Mouse (Mus musculus) embryonic facial prominence, embryonic 11.5 days (tissue): Measurements from ENCODE around the gene C77080. TPM values are rescaled to one million over a fixed set of nuclear protein-coding genes. Genes with fewer than 3 reads are reported as not detected.

Experiments used
- ATAC-seq: fragments of 200-750 bp; cut with Nextera tagmentation; replicated peaks from 2 replicates; pipeline ENCODE4 v1.8.0; 2017; ENCODE audit warnings: low read depth; ENCODE audit not compliant: insufficient number of reproducible peaks, low FRiP score, low TSS enrichment
- DNase-seq: peaks from one replicate; pipeline ENCODE4 v3.0.0-alpha.2; 2015; ENCODE audit warnings: low spot score
- H3K27ac ChIP-seq: fragments of 300-500 bp; sonication (generic); replicated peaks from 2 replicates; pipeline ENCODE4 v1.5.1; 2014; ENCODE audit warnings: mild to moderate bottlenecking, low read depth, low read length, control low read depth
- H3K27me3 ChIP-seq: fragments of 300-500 bp; sonication (generic); 2 replicates; pipeline ENCODE4 v1.6.1; 2014; ENCODE audit warnings: mild to moderate bottlenecking, low read length, moderate library complexity, mixed read lengths; ENCODE audit not compliant: control insufficient read depth, insufficient read depth
- H3K36me3 ChIP-seq: fragments of 300-500 bp; sonication (generic); replicated peaks from 2 replicates; pipeline ENCODE4 v1.6.1; 2014; ENCODE audit warnings: low read depth, mild to moderate bottlenecking, low read length, moderate library complexity, mixed read lengths; ENCODE audit not compliant: control insufficient read depth, insufficient read depth
- H3K4me1 ChIP-seq: fragments of 300-500 bp; sonication (generic); 2 replicates; pipeline ENCODE4 v1.6.1; 2014; ENCODE audit warnings: low read length, mixed read lengths; ENCODE audit not compliant: control insufficient read depth, insufficient read depth
- H3K4me2 ChIP-seq: fragments of 300-500 bp; sonication (generic); 2 replicates; pipeline ENCODE4 v1.6.1; 2014; ENCODE audit warnings: low read depth, mild to moderate bottlenecking, control low read depth, low read length, moderate library complexity
- H3K4me3 ChIP-seq: fragments of 300-500 bp; sonication (generic); 2 replicates; pipeline ENCODE4 v1.5.1; 2014; ENCODE audit warnings: low read depth, low read length, control low read depth
- H3K9ac ChIP-seq: fragments of 300-500 bp; sonication (generic); replicated peaks from 2 replicates; pipeline ENCODE4 v1.6.1; 2014; ENCODE audit warnings: mild to moderate bottlenecking, control low read depth, low read length
- H3K9me3 ChIP-seq: fragments of 300-500 bp; sonication (generic); replicated peaks from 2 replicates; pipeline ENCODE4 v1.6.1; 2016; ENCODE audit warnings: mild to moderate bottlenecking, low read length, inconsistent platforms, mixed read lengths; ENCODE audit not compliant: control insufficient read depth
- WGBS: fragments of 180-500 bp; shearing (Covaris S2); extraction: QIAGEN DNeasy Blood & Tissue Kit; methylation state at CpG from one replicate; pipeline ENCODE4 v1.1.7; 2014; 5-methylcytosine and 5-hydroxymethylcytosine counted together
- polyA plus RNA-seq: library from polyadenylated mRNA; unstranded; fragments of >200 nt; fragmentation: Nextera tagmentation; extraction: Ambion mirVana; gene quantifications from 2 replicates; pipeline ENCODE4 v1.2.1, GENCODE M21; 2014

Gene C77080
- polyA plus RNA-seq, 1 experiment from 2014 or later = 2.5 TPM

DNA sequence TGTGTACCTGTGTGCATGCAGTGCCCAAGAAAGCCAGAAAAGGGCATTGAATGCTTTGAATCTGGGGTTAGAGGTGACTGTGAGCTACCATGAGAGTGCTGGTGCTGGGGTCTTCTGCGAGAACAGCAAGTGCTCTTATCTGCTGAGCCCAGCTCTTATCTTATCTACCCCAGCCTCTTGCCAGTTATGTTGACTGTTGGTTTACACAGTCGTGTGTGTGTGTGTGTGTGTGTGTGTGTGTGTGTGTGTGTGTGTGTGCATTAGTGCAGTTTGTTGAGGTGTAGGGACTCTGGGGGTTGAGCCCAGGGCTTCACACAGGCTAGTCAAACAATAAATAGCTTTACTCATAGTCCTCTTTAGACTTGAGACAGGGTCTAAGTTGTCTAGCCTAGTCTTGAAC, 34.0 kb upstream of the C77080 start:
- no peak overlapping the region for H3K4me3 ChIP-seq
- H3K9me3 ChIP-seq = no peaks in the 10 kb centered on the region
- no peak for DNase-seq
- H3K9ac ChIP-seq = no peak overlapping the region
- H3K27ac ChIP-seq = no peak overlapping the region
- no peaks in the 10 kb centered on the region for H3K36me3 ChIP-seq
- no peak overlapping the region for H3K4me2 ChIP-seq
- H3K27me3 ChIP-seq = no peaks in the 10 kb centered on the region
- ATAC-seq = no peak
- no peaks in the 10 kb centered on the region; the same call in 1 of the 2 replicates for H3K4me1 ChIP-seq
- 95% methylated on average over 2 of the region's 2 CpGs for WGBS

DNA sequence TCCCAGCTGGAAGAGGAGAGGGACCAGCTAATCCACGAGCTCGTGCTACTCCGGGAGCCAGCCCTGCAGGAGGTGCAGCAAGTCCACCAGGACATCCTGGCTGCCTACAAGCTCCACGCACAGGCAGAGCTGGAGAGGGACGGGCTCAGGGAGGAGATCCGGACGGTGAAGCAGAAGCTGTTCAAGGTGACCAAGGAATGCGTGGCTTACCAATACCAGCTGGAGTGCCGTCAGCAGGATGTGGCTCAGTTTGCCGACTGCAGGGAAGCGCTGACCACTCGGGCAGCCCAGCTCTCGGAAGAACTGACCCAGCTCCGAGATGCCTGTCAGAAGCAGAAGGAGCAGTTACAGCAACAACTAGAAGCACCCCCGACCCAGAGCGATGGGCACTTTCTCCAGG, 32.5 kb upstream of the C77080 start:
- H3K4me1 ChIP-seq = no peaks in the 10 kb centered on the region; the same call in 1 of the 2 replicates
- H3K9me3 ChIP-seq = no peaks in the 10 kb centered on the region
- 0 out of 2 replicates have a peak overlapping the region, but pooled peaks have one; percentile 29 for H3K9ac ChIP-seq
- H3K27ac ChIP-seq = no peak overlapping the region
- H3K4me2 ChIP-seq = no peak overlapping the region; the same call in 1 of the 2 replicates
- WGBS = 20% methylated on average over 16 of the region's 16 CpGs
- H3K27me3 ChIP-seq = no peaks in the 10 kb centered on the region
- H3K4me3 ChIP-seq = no peak overlapping the region
- no peak for ATAC-seq
- no peaks in the 10 kb centered on the region for H3K36me3 ChIP-seq
- DNase-seq = peak; percentile 38

DNA sequence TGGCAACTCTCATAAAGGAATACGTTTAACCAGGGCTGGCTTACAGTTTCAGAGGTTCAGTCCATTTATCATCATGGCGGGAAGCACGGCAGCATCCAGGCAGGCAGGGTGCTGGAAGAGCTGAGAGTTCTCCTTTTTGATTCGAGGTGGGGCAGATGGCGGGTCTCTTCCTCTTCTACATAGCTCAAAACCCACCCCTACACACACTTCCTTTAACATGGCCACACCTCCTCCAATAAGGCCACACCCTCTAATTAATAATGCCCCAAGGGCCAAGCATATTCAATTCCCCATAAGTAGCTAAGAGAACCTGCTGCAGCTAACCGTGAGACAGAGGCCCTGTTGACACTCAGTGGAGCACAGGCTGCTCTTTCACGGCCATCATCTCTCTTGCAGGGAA, 31.6 kb upstream of the C77080 start:
- Histone ChIP-seq H3K4me3 (no peak overlapping the region), H3K9me3 (no peaks in the 10 kb centered on the region)

DNA sequence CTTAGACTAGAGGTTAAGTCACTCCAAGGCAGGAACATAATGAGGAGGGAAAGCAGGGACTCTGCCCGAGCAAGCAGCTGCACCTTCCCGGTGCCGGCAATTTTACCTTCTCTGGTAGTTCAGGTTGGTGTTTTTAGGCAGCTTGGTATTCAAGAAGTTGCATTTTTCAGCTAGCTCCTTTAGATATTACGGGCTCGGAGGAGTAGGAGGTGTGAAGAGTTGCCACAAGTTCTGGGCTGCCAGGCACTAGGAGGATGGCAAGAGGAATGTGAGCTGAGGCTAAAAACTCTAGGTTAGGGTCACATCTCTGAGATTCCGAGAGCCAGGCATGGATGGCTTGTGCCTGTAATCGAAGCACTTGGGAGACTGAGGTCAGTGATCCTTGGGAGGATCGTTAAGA, 28.5 kb upstream of the C77080 start:
- Histone ChIP-seq H3K27me3 (peaks cover 5% of the 10 kb centered on the region; the same call in 1 of the 2 replicates), H3K4me3 (no peak overlapping the region), H3K36me3 (no peaks in the 10 kb centered on the region), H3K9ac (no peak overlapping the region), H3K9me3 (no peaks in the 10 kb centered on the region), H3K4me1 (peaks cover 4% of the 10 kb centered on the region; the same call in 1 of the 2 replicates), H3K27ac (no peak overlapping the region), H3K4me2 (no peak overlapping the region)
- DNase-seq (no peak), ATAC-seq (no peak)
- 88% methylated on average over 8 of the region's 8 CpGs for WGBS

More for the DNA sequence above, 31.6 kb upstream of the C77080 start:
- ATAC-seq (no peak), DNase-seq (no peak)
- Histone ChIP-seq H3K4me1 (no peaks in the 10 kb centered on the region; the same call in 1 of the 2 replicates), H3K27me3 (no peaks in the 10 kb centered on the region), H3K36me3 (no peaks in the 10 kb centered on the region), H3K27ac (no peak overlapping the region), H3K4me2 (no peak overlapping the region), H3K9ac (no peak overlapping the region)
- WGBS = 64% methylated on average over 7 of the region's 7 CpGs

DNA sequence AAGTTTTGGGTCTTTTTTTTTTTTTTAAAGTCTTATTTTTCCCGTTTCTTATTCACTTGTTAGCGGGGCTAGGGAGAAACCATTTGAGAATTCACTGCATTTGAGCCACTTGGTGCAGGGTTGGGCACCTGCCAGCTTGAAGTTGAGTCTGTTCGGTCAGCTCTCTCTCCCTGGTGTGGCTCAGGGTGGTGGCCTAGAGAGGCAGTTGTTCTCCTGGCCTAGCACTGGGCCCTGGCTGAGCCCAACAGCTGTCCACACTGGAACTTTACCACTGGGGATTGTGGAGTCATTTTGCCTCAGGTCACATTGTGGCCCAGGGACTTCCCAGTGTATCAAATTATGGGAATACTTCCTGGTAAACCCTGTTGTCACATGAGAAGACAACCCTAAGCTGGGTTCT, 26.9 kb upstream of the C77080 start:
- ATAC-seq (no peak), DNase-seq (no peak)
- Histone ChIP-seq H3K9ac (no peak overlapping the region), H3K27ac (no peak overlapping the region), H3K36me3 (no peaks in the 10 kb centered on the region), H3K4me2 (no peak overlapping the region), H3K9me3 (no peaks in the 10 kb centered on the region), H3K27me3 (peaks cover 5% of the 10 kb centered on the region; the same call in 1 of the 2 replicates), H3K4me3 (no peak overlapping the region), H3K4me1 (peaks cover 4% of the 10 kb centered on the region; the same call in 1 of the 2 replicates)
- 40% methylated on average over 3 of the region's 3 CpGs for WGBS

DNA sequence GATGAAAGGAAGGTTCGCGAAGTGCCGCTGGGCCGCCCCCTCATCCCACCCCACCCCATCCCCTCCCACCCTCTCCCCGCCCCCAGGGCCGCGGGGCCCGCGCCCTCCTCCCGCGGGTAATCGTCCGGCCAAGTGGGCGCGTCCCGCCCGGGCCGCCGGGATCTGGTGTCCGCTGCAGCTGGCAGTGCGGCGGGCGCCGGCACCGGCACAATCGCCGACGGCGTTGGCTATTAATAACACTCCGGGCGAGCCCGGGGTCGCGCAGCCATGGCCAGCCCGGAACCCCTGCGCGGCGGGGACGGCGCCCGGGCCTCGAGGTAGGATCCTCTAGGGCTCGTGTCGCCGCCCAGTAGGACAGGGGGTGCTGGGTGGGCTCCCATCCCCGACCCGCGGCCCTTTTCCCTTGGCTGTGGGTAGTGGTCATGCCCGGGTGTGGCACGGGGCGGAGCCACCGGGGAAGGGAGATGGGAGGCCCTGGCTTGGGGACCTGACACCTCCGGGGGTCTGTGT, 26.3 kb upstream of the C77080 start, which contains the start of gene Sync:
Gene Sync, plus strand, starts transcription at position 146 of the 510 bp plus-strand sequence.
- H3K4me1 ChIP-seq = peaks cover 4% of the 10 kb centered on the region; the same call in 1 of the 2 replicates
- peak within 1 kb of the TSS; percentile 32 for H3K9ac ChIP-seq
- H3K4me2 ChIP-seq = peak within 1 kb of the TSS; percentile 96
- no peaks in the 10 kb centered on the region for H3K9me3 ChIP-seq
- peak within 1 kb of the TSS; percentile 36 for H3K4me3 ChIP-seq
- no peaks in the 10 kb centered on the region for H3K36me3 ChIP-seq
- DNase-seq (peak; percentile 40), ATAC-seq (no peak)
- H3K27me3 ChIP-seq = peaks cover 5% of the 10 kb centered on the region; the same call in 1 of the 2 replicates
- WGBS = 1% methylated on average over 42 of the region's 53 CpGs
- no peak within 1 kb of the TSS for H3K27ac ChIP-seq

DNA sequence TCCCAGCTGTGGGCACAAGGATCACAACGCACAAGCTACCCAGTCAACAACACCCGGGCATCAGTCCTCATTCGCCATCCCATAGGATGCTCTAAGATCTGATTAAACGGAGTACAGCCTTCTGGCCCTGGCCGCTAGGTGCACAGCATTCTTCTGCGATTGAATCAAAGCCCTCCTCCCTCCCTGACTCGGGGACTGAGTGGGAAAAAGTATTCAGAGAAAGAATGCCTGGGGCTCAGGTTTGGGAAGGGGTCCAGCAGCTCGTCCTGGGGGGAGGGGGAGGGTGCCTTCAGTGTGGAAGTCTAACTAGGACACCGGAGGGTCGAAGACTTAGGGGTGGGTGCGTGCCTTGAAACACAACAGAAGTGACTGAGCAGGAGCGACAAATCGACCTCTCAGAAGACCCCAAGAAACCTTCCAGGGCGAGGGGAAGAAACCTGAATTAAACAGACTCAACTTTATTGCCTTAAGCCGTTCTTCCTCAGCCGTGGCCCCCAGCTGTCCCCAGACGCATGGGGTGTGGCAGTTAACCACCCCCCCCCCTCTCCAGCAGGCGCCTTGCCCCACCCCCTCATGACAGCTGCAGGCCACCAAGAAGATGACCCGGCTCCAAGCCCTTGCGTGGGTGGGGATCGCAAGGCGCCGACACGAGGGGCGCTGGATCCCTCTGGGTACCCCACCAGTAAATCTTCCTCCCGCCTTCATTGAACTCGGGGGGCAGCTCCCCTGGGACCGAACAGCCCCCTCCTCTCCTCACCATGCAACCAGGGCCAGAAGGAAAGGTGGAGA, 25.7 kb upstream of the C77080 start:
- Histone ChIP-seq H3K27me3 (peaks cover 5% of the 10 kb centered on the region; the same call in 1 of the 2 replicates), H3K4me1 (peaks cover 4% of the 10 kb centered on the region; the same call in 1 of the 2 replicates), H3K27ac (no peak overlapping the region), H3K36me3 (no peaks in the 10 kb centered on the region), H3K4me3 (peak overlapping the region; percentile 36), H3K9ac (peak overlapping the region; percentile 32), H3K9me3 (no peaks in the 10 kb centered on the region), H3K4me2 (peak overlapping the region; percentile 96)
- 4% methylated on average over 28 of the region's 28 CpGs for WGBS
- DNase-seq (peak; percentile 66), ATAC-seq (no peak)
